Mouse (Mus musculus): ENCODE data around the gene Itgb2. TPM values are rescaled to one million over a fixed set of nuclear protein-coding genes. Genes with fewer than 3 reads are reported as not detected.

The Itgb2 gene
- polyA plus RNA-seq, 1 experiment = 17.4 TPM

- H3K27me3 ChIP-seq (ENCODE audit: control insufficient read depth, insufficient read depth, low read length) = no peaks in the 10 kb centered on the region
- TF ChIP-seq POLR2A (IDR thresholded peaks at IDR 0.05; ENCODE audit: low read depth, low read length) = no peak
- no peak for TF ChIP-seq CTCF (IDR thresholded peaks at IDR 0.05; ENCODE audit: extremely low read depth, insufficient read length, insufficient replicate concordance, low read depth, low read length)
- H3K36me3 ChIP-seq (ENCODE audit: control insufficient read depth, insufficient read depth, low read length) = peaks cover 29% of the 10 kb centered on the region
- peaks cover 6% of the 10 kb centered on the region for H3K4me1 ChIP-seq (ENCODE audit: control insufficient read depth, insufficient read depth, insufficient read length, low read length)
- H3K4me3 ChIP-seq (ENCODE audit: low read depth, low read length) = no peak overlapping the region
- 91% methylated on average over 13 of the region's 13 CpGs for WGBS
- no peak overlapping the region for H3K27ac ChIP-seq (ENCODE audit: insufficient read depth, low read depth, low read length)
These were observed 32.9 kb upstream of the Itgb2 start for GRCm38 (mm10) chr10:77497185-77497584.

DNA sequence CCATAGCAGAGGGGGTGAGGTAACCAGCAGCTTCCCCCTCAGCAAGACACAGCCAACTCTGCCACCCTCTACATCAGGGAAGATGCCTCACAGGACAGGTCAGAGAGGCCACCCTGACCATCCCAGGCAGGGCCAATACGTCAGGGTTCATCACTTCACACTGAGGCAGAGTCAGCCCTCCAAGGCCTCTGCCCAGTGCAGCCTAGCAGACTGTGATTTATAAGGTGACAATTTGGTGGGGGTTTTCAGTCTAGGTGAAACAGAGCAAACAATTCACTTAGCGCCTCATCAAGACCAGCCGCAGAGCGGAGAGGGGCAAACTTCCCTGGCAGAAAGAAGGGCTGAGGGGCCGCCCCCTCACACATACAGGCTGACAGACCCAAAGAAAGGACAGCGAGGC, 31.8 kb upstream of the Itgb2 start:
- 93% methylated on average over 6 of the region's 6 CpGs for WGBS
- H3K27me3 ChIP-seq (ENCODE audit: control insufficient read depth, insufficient read depth, low read length) = no peaks in the 10 kb centered on the region
- H3K36me3 ChIP-seq (ENCODE audit: control insufficient read depth, insufficient read depth, low read length) = peaks cover 35% of the 10 kb centered on the region
- H3K27ac ChIP-seq (ENCODE audit: insufficient read depth, low read depth, low read length) = no peak overlapping the region
- H3K4me3 ChIP-seq (ENCODE audit: low read depth, low read length) = no peak overlapping the region
- TF ChIP-seq POLR2A (IDR thresholded peaks at IDR 0.05; ENCODE audit: low read depth, low read length) = no peak
- TF ChIP-seq CTCF (IDR thresholded peaks at IDR 0.05; ENCODE audit: extremely low read depth, insufficient read length, insufficient replicate concordance, low read depth, low read length) = no peak
- peaks cover 6% of the 10 kb centered on the region for H3K4me1 ChIP-seq (ENCODE audit: control insufficient read depth, insufficient read depth, insufficient read length, low read length)

- Histone ChIP-seq H3K36me3 (ENCODE audit: control insufficient read depth, insufficient read depth, low read length) (peaks cover 40% of the 10 kb centered on the region), H3K4me3 (ENCODE audit: low read depth, low read length) (no peak overlapping the region), H3K27ac (ENCODE audit: insufficient read depth, low read depth, low read length) (no peak overlapping the region), H3K4me1 (ENCODE audit: control insufficient read depth, insufficient read depth, insufficient read length, low read length) (peaks cover 6% of the 10 kb centered on the region), H3K27me3 (ENCODE audit: control insufficient read depth, insufficient read depth, low read length) (no peaks in the 10 kb centered on the region)
- WGBS = 42% methylated on average over 14 of the region's 14 CpGs
- TF ChIP-seq POLR2A (IDR thresholded peaks at IDR 0.05; ENCODE audit: low read depth, low read length) = no peak
- TF ChIP-seq CTCF (IDR thresholded peaks at IDR 0.05; ENCODE audit: extremely low read depth, insufficient read length, insufficient replicate concordance, low read depth, low read length) = no peak
These were observed 29.4 kb upstream of the Itgb2 start for GRCm38 (mm10) chr10:77500636-77501035.

GRCm38 (mm10) chr10:77502967-77503922, 26.8 kb upstream of the Itgb2 start:
- Histone ChIP-seq H3K36me3 (ENCODE audit: control insufficient read depth, insufficient read depth, low read length) (peaks cover 45% of the 10 kb centered on the region), H3K4me3 (ENCODE audit: low read depth, low read length) (no peak overlapping the region), H3K4me1 (ENCODE audit: control insufficient read depth, insufficient read depth, insufficient read length, low read length) (peaks cover 6% of the 10 kb centered on the region), H3K27ac (ENCODE audit: insufficient read depth, low read depth, low read length) (no peak overlapping the region), H3K27me3 (ENCODE audit: control insufficient read depth, insufficient read depth, low read length) (no peaks in the 10 kb centered on the region)
- no peak for TF ChIP-seq POLR2A (IDR thresholded peaks at IDR 0.05; ENCODE audit: low read depth, low read length)
- no peak for TF ChIP-seq CTCF (IDR thresholded peaks at IDR 0.05; ENCODE audit: extremely low read depth, insufficient read length, insufficient replicate concordance, low read depth, low read length)
- WGBS = 89% methylated on average over 25 of the region's 25 CpGs

DNA sequence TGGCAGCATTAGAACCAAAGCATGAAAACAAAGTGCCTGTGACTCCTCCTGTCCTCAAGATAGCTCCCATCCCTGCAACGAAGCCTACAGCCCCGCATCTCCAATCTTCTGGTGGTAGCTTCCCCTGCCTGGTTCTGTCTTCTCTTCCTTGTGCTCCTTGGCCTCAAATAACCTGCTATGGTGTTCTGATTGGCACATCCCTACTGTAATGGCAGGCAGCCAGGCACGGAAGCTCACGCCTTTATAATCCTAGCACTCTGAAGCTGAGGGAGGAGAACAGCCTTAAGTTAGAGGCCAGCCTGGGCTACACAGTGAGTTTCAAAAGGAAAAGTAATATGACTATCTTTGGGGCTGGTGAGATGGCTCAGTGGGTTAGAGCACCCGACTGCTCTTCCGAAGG, 25.9 kb upstream of the Itgb2 start:
- 58% methylated on average over 6 of the region's 6 CpGs for WGBS
- H3K36me3 ChIP-seq (ENCODE audit: control insufficient read depth, insufficient read depth, low read length) = peaks cover 49% of the 10 kb centered on the region

DNA sequence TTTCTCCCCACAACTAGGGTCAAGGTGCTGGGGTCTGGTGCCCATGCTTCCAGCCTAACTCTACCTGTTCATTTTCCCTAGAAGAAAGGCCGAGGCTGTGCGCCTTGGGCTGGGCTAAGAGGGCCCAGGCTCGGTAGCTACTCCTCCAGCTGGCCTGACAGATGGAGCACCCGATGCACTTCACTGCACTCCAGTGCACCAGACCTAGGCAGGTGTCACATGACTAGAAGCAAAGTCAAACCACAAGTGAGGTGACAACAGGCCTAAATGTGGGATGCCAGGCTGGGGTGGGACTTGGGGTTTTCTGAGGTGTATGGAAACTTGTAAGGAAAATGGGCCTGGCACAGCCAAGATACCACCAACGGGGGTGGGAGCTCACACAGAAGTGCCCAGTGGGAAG, 23.5 kb upstream of the Itgb2 start:
- Histone ChIP-seq H3K27ac (ENCODE audit: insufficient read depth, low read depth, low read length) (no peak overlapping the region), H3K27me3 (ENCODE audit: control insufficient read depth, insufficient read depth, low read length) (no peaks in the 10 kb centered on the region), H3K36me3 (ENCODE audit: control insufficient read depth, insufficient read depth, low read length) (peaks cover 47% of the 10 kb centered on the region), H3K4me3 (ENCODE audit: low read depth, low read length) (no peak overlapping the region), H3K4me1 (ENCODE audit: control insufficient read depth, insufficient read depth, insufficient read length, low read length) (peaks cover 12% of the 10 kb centered on the region)
- TF ChIP-seq POLR2A (IDR thresholded peaks at IDR 0.05; ENCODE audit: low read depth, low read length) (no peak), CTCF (IDR thresholded peaks at IDR 0.05; ENCODE audit: extremely low read depth, insufficient read length, insufficient replicate concordance, low read depth, low read length) (no peak)
- WGBS = 85% methylated on average over 5 of the region's 5 CpGs

More for the DNA sequence above, 25.9 kb upstream of the Itgb2 start:
- no peak overlapping the region for H3K27ac ChIP-seq (ENCODE audit: insufficient read depth, low read depth, low read length)
- peaks cover 7% of the 10 kb centered on the region for H3K4me1 ChIP-seq (ENCODE audit: control insufficient read depth, insufficient read depth, insufficient read length, low read length)
- no peaks in the 10 kb centered on the region for H3K27me3 ChIP-seq (ENCODE audit: control insufficient read depth, insufficient read depth, low read length)
- no peak overlapping the region for H3K4me3 ChIP-seq (ENCODE audit: low read depth, low read length)
- TF ChIP-seq CTCF (IDR thresholded peaks at IDR 0.05; ENCODE audit: extremely low read depth, insufficient read length, insufficient replicate concordance, low read depth, low read length) = no peak
- no peak for TF ChIP-seq POLR2A (IDR thresholded peaks at IDR 0.05; ENCODE audit: low read depth, low read length)

DNA sequence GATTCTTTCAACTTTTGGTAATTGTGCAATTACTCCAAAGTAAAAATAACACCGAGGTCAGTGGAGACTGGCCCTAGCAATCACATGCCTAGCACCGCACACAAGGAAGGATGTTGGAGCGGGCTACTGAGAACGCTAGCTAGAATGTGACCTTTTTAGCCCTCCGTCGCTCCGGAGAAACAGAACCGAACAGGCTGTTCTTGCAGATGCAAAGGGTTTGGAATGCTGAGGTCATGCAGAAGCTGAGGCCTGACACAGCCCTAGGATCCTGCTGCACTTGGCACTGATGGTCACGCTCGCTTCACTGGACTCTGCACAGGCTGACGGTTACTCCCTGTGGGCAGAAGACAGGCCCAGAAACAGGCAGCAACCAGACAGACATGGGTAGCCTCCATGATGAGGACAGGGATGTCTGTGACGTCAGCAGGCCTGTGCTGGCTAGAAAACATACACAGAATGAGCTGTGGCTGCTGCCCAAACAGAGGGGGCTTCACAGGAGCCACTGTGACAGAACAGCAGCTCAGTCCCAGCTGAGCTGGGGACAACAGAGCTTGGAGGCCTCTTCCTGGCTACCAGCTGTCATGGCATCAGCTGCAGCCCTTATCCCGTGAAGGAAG, 23.0 kb upstream of the Itgb2 start:
- TF ChIP-seq POLR2A (IDR thresholded peaks at IDR 0.05; ENCODE audit: low read depth, low read length) = no peak
- Histone ChIP-seq H3K4me3 (ENCODE audit: low read depth, low read length) (no peak overlapping the region), H3K27ac (ENCODE audit: insufficient read depth, low read depth, low read length) (no peak overlapping the region), H3K36me3 (ENCODE audit: control insufficient read depth, insufficient read depth, low read length) (peaks cover 44% of the 10 kb centered on the region), H3K4me1 (ENCODE audit: control insufficient read depth, insufficient read depth, insufficient read length, low read length) (peaks cover 12% of the 10 kb centered on the region), H3K27me3 (ENCODE audit: control insufficient read depth, insufficient read depth, low read length) (no peaks in the 10 kb centered on the region)
- 88% methylated on average over 13 of the region's 13 CpGs for WGBS
